Mouse (Mus musculus) liver, adult 2 months (tissue): ENCODE measurements at regions not wholly inside any gene's neighbourhood (a gene's known extent, or its start where the extent isn't known, plus 50 kb on each side); places are given as distances from the start of the nearest gene placed in this dataset.

Experiments used
- CTCF ChIP-seq: fragments of 200-500 bp; IDR thresholded peaks from 2 replicates; pipeline ENCODE4 v1.5.1; 2011; ENCODE audit warnings: low read depth, low read length, control low read depth
- POLR2A ChIP-seq: fragments of 200-500 bp; IDR thresholded peaks from 2 replicates; pipeline ENCODE4 v1.6.1; 2011; ENCODE audit warnings: low read length, control low read depth; ENCODE audit not compliant: insufficient read depth; ENCODE audit errors: extremely low read depth

GRCm38 (mm10) chr1:81624141-81624540 lies 547.4 kb downstream of the Nyap2 start:
- TF ChIP-seq CTCF (no peak), POLR2A (no peak)
